ENCODE assay signal across 8 mouse cellular contexts in genomic region chr8:113582180-113582975, GRCm38 (mm10). TPM values are rescaled to one million over a fixed set of nuclear protein-coding genes. Genes with fewer than 3 reads are reported as not detected.
DNase-seq lines count a peak whose midpoint lies in the region; ATAC-seq and TF ChIP-seq lines count a peak whose summit lies in the region.

No protein-coding gene starts in this region.

- DNase-seq in cerebellum, adult 11 months: peak; percentile 2
- peak; percentile 24 for DNase-seq in WW6 (ENCODE audit: low read depth, low spot score)
- peak; percentile 56 for DNase-seq in forebrain, embryonic 10.5 days (ENCODE audit: extremely low spot score, low spot score)
- DNase-seq in hindbrain, postnatal 0 days (ENCODE audit: low spot score): peak; percentile 89
- no peak for DNase-seq in B cell, adult 2 months

- H3K4me1 ChIP-seq in forebrain, embryonic 10.5 days: peaks cover 16% of the 10 kb centered on the region
- H3K4me1 ChIP-seq in hindbrain, postnatal 0 days (ENCODE audit: insufficient read depth, low read length): no peaks in the 10 kb centered on the region
- peaks cover 15% of the 10 kb centered on the region for H3K4me1 ChIP-seq in limb, embryonic 12.5 days (replicated peaks)
- peaks cover 10% of the 10 kb centered on the region for H3K4me1 ChIP-seq in neural tube, embryonic 13.5 days (replicated peaks)

- no peaks in the 10 kb centered on the region for H3K36me3 ChIP-seq in forebrain, embryonic 10.5 days (replicated peaks)
- no peaks in the 10 kb centered on the region for H3K36me3 ChIP-seq in hindbrain, postnatal 0 days (ENCODE audit: insufficient read depth, low read length)
- no peaks in the 10 kb centered on the region for H3K36me3 ChIP-seq in limb, embryonic 12.5 days
- no peaks in the 10 kb centered on the region for H3K36me3 ChIP-seq in neural tube, embryonic 13.5 days

- H3K4me2 ChIP-seq in hindbrain, postnatal 0 days (ENCODE audit: low read depth, low read length): peak overlapping the region; percentile 30; the same call in 1 of the 2 replicates
- H3K4me2 ChIP-seq in limb, embryonic 12.5 days: no peak overlapping the region
- no peak overlapping the region for H3K4me2 ChIP-seq in neural tube, embryonic 13.5 days

- WGBS in forebrain, embryonic 10.5 days: 31% methylated on average over 16 of the region's 16 CpGs
- WGBS in hindbrain, postnatal 0 days: 21% methylated on average over 16 of the region's 16 CpGs
- 19% methylated on average over 16 of the region's 16 CpGs for WGBS in limb, embryonic 12.5 days
- WGBS in neural tube, embryonic 13.5 days: 25% methylated on average over 16 of the region's 16 CpGs

- H3K9me3 ChIP-seq in forebrain, embryonic 10.5 days: no peaks in the 10 kb centered on the region
- H3K9me3 ChIP-seq in hindbrain, postnatal 0 days (ENCODE audit: low read length): no peaks in the 10 kb centered on the region
- H3K9me3 ChIP-seq in limb, embryonic 12.5 days: no peaks in the 10 kb centered on the region
- H3K9me3 ChIP-seq in neural tube, embryonic 13.5 days: no peaks in the 10 kb centered on the region

- TF ChIP-seq CTCF in hindbrain, postnatal 0 days (IDR thresholded peaks at IDR 0.05; ENCODE audit: low read depth): peak; percentile 88

- H3K27ac ChIP-seq in forebrain, embryonic 10.5 days: no peak overlapping the region
- H3K27ac ChIP-seq in hindbrain, postnatal 0 days: no peak overlapping the region
- H3K27ac ChIP-seq in limb, embryonic 12.5 days: no peak overlapping the region
- no peak overlapping the region for H3K27ac ChIP-seq in neural tube, embryonic 13.5 days (replicated peaks)

- ATAC-seq in cerebellum, adult (ENCODE audit: insufficient number of reproducible peaks, low FRiP score, low TSS enrichment): no peak
- ATAC-seq in hindbrain, postnatal 0 days: peak; percentile 69
- peak; percentile 59 for ATAC-seq in limb, embryonic 12.5 days (ENCODE audit: insufficient number of reproducible peaks, insufficient read depth, low FRiP score, low TSS enrichment, low read depth)
- ATAC-seq in neural tube, embryonic 13.5 days (ENCODE audit: low read depth): peak; percentile 56

- no peak overlapping the region for H3K4me3 ChIP-seq in forebrain, embryonic 10.5 days
- H3K4me3 ChIP-seq in hindbrain, postnatal 0 days (ENCODE audit: low read length): no peak overlapping the region
- H3K4me3 ChIP-seq in limb, embryonic 12.5 days (replicated peaks): no peak overlapping the region
- no peak overlapping the region for H3K4me3 ChIP-seq in neural tube, embryonic 13.5 days

- H3K27me3 ChIP-seq in forebrain, embryonic 10.5 days (ENCODE audit: poor library complexity, severe bottlenecking): 0 out of 2 replicates have a peak, but pooled peaks cover 3% of the 10 kb centered on the region
- no peaks in the 10 kb centered on the region for H3K27me3 ChIP-seq in hindbrain, postnatal 0 days (ENCODE audit: insufficient read depth, low read length)
- peaks cover 9% of the 10 kb centered on the region for H3K27me3 ChIP-seq in limb, embryonic 12.5 days
- no peaks in the 10 kb centered on the region for H3K27me3 ChIP-seq in neural tube, embryonic 13.5 days

- H3K9ac ChIP-seq in hindbrain, postnatal 0 days (replicated peaks; ENCODE audit: low read length): no peak overlapping the region
- no peak overlapping the region for H3K9ac ChIP-seq in limb, embryonic 12.5 days (replicated peaks)
- H3K9ac ChIP-seq in neural tube, embryonic 13.5 days: no peak overlapping the region

RNA-seq across cellular contexts. Expression of gene Mon1b, which starts 53.0 kb away (rescaled TPM):
- polyA plus RNA-seq in forebrain, embryonic 10.5 days (2016; fragmentation: Nextera tagmentation; extraction: Ambion mirVana): 8.7 and 9.9 TPM in 2 replicates
- total RNA-seq in hindbrain, postnatal 0 days (2014; rRNA removed): 25.5 and 31.6 TPM in 2 replicates
- 6.9 and 7.8 TPM in 2 replicates for polyA plus RNA-seq in hindbrain, postnatal 0 days (2015; fragmentation: Nextera tagmentation; extraction: Ambion mirVana)
- polyA plus RNA-seq in limb, embryonic 12.5 days (2016; fragmentation: Nextera tagmentation; extraction: Ambion mirVana): 4.5 and 6.2 TPM in 2 replicates
- polyA plus RNA-seq in neural tube, embryonic 13.5 days (2015; fragmentation: Nextera tagmentation; extraction: Ambion mirVana): 10.9 and 11.8 TPM in 2 replicates

Comparison
In these comparisons a context has a peak if more than half of its experiments do, and no peak if none do; other contexts are left out.
1. DNase-seq: peak in cerebellum, adult 11 months (single experiment), WW6 (single experiment), forebrain, embryonic 10.5 days (single experiment) and hindbrain, postnatal 0 days (single experiment); none in B cell, adult 2 months (0 of 2).